Mouse (Mus musculus): ENCODE measurements around the gene Apom. TPM values are rescaled to one million over a fixed set of nuclear protein-coding genes. Genes with fewer than 3 reads are reported as not detected.

Gene Apom
- polyA plus RNA-seq, 1 experiment from 2014 or later = 18.3 TPM

DNA sequence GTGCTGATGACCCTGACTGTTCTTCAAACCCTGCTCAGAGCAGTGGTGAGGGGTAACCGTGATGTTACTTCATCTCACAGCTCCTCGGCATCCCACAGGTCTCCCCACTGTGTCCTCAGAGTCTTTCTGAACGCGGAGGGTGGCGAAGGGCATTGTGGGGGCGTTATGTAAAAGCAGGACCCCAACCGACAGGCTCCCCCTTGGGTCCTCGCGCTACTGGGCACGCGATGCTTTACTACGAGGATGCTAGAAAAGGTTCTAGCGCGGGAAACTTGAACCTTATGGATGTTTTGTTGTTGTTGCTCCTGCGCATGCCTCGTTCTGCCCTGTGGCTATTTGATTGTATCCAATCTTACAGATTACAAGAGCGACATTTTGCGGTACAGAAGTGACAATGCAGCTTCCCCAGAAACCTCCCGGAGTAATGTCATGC lies 10.0 kb downstream of the Apom start, which contains the start of gene Csnk2b:
Csnk2b (minus strand) TSS at position 183 of the 433 bp plus-strand sequence.
- peak; percentile 62 for TF ChIP-seq CTCF (IDR thresholded peaks at IDR 0.05; ENCODE audit: low read depth)
- no peak for ATAC-seq
- under 1% methylated on average over 19 of the region's 19 CpGs for WGBS
- no peaks in the 10 kb centered on the region for H3K9me3 ChIP-seq (ENCODE audit: control insufficient read depth)
- H3K27ac ChIP-seq (ENCODE audit: low read depth, low read length) = peak within 1 kb of the TSS; percentile 89
- H3K4me1 ChIP-seq (replicated peaks; ENCODE audit: control insufficient read depth, insufficient read depth, low read length) = peaks cover 6% of the 10 kb centered on the region; the same call in 1 of the 2 replicates
- H3K4me3 ChIP-seq (ENCODE audit: low read depth, low read length) = peak within 1 kb of the TSS; percentile 86
- H3K9ac ChIP-seq (ENCODE audit: low read depth, low read length) = peak within 1 kb of the TSS; percentile 84
- H3K36me3 ChIP-seq (ENCODE audit: control insufficient read depth, insufficient read depth) = peaks cover 25% of the 10 kb centered on the region
- no peaks in the 10 kb centered on the region for H3K27me3 ChIP-seq (replicated peaks; ENCODE audit: control insufficient read depth, insufficient read depth, low read length)
- H3K4me2 ChIP-seq (replicated peaks; ENCODE audit: low read depth) = peak within 1 kb of the TSS; percentile 92

DNA sequence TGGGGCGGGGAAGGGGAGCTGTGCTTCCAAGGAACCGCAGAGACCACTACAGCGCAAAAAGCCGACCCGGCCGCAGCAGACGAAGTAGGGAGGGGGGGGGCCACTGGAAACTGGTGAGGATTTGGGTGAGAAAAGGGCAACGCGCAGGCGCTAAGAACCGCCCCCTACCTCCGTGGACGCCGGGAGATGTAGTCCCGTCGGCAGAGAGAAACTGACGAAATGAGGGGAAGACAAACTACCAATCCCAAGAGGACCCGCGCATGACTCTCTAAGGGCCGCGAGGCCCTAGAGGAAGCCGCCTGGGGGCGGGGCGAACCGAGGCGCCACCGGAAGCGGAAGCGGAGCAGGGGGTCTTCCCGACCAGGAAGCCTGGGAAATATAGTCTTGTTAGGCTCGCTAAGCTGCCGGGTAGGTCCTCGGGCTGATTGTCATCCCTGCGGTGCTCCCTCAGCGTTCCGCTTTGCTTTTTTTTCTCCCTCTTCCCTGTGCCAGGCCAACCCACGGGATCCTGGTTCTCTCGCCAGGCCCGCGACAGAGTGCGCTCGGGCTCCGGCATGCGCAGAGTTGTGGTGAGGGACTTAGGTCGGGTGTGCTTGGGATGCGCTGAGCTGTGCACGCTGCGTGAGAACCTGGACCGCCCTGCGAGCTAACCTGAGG lies 10.6 kb downstream of the Apom start, which contains the start of gene Gpank1:
Gpank1 (plus strand) TSS at position 313 of the 657 bp plus-strand sequence.
- Histone ChIP-seq H3K27me3 (replicated peaks; ENCODE audit: control insufficient read depth, insufficient read depth, low read length) (no peaks in the 10 kb centered on the region), H3K36me3 (ENCODE audit: control insufficient read depth, insufficient read depth) (peaks cover 29% of the 10 kb centered on the region), H3K4me3 (ENCODE audit: low read depth, low read length) (peak within 1 kb of the TSS; percentile 86), H3K4me1 (replicated peaks; ENCODE audit: control insufficient read depth, insufficient read depth, low read length) (peaks cover 6% of the 10 kb centered on the region; the same call in 1 of the 2 replicates), H3K9me3 (ENCODE audit: control insufficient read depth) (no peaks in the 10 kb centered on the region), H3K9ac (ENCODE audit: low read depth, low read length) (peak within 1 kb of the TSS; percentile 84), H3K27ac (ENCODE audit: low read depth, low read length) (peak within 1 kb of the TSS; percentile 89), H3K4me2 (replicated peaks; ENCODE audit: low read depth) (peak within 1 kb of the TSS; percentile 92)
- peak; percentile 86 for ATAC-seq
- no peak for TF ChIP-seq CTCF (IDR thresholded peaks at IDR 0.05; ENCODE audit: low read depth)
- WGBS = 0% methylated on average over 50 of the region's 50 CpGs

DNA sequence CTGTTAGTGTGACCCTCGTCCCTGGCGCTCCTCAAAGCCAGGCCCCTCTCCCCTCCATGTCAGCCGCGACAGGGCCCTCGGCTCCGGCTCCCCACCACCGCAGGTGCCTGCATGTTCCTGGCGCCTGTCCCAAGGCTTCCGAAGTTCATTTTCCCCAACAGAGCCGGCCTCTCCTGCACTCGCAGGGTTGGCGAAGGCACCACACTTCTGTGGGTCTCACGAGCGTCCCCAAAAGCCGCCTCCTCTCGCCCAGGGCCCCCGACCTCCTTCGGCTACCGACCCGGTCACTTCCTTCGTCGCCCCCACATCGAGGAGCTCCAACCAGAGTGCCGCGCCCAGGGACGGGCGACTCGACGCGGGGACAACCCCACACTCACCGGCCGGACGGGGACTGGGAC lies 11.1 kb downstream of the Apom start:
- Histone ChIP-seq H3K4me2 (replicated peaks; ENCODE audit: low read depth) (peak overlapping the region; percentile 92), H3K4me1 (replicated peaks; ENCODE audit: control insufficient read depth, insufficient read depth, low read length) (peaks cover 6% of the 10 kb centered on the region; the same call in 1 of the 2 replicates), H3K4me3 (ENCODE audit: low read depth, low read length) (peak overlapping the region; percentile 86), H3K36me3 (ENCODE audit: control insufficient read depth, insufficient read depth) (peaks cover 34% of the 10 kb centered on the region), H3K9ac (ENCODE audit: low read depth, low read length) (peak overlapping the region; percentile 84), H3K27me3 (replicated peaks; ENCODE audit: control insufficient read depth, insufficient read depth, low read length) (no peaks in the 10 kb centered on the region), H3K9me3 (ENCODE audit: control insufficient read depth) (no peaks in the 10 kb centered on the region), H3K27ac (ENCODE audit: low read depth, low read length) (peak overlapping the region; percentile 43)
- 0 out of 2 replicates have a peak, but pooled peaks have one; percentile 2 for ATAC-seq
- no peak for TF ChIP-seq CTCF (IDR thresholded peaks at IDR 0.05; ENCODE audit: low read depth)
- under 1% methylated on average over 33 of the region's 33 CpGs for WGBS

DNA sequence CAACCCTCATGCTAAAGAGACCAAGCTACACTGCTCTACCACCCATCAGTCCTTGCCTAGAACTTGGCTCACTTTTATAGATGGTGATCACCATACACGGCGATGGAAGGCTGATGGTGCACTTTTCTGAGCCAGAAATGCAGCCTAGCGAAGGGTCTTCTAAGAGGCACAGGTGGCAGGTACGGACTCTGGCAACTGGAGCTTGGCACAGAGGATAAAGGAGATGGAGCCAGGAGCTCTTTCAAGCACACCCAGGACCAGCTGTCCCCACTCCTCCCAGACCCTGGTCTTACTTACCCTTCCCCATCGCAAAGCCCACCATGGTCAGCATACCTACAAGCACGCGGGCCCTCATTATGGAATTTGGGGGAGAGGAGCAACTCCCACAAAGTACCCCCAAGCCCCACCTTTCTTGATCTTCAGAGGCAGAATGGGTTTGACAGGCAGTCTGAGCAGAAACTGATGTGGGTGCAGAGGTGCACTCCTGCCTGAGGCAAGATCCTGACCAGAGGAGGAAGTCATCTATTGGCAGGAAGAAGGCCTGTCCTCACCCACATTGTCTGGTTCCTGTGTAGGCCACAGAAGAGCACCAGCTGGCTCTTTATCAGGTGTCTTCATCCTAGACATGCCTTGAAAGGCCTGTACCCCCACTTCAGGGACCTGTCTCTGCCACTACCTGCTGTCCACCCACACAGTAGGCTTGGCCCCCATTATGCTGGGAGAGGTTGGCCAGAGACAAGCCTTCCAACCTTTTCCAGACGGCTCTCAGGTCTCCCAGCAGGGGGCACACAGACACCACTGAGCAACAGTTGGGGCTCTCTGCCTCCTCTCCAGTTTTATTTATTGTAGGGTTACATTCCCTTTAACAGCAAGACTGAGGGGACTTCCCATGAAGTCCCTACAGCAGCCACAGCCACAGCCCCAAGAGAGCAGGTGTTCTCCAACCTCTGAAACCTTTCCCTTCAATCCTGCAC lies 16.5 kb downstream of the Apom start, which contains the start of gene Ly6g5b:
Ly6g5b (minus strand) TSS at position 383 of the 974 bp plus-strand sequence.
- H3K4me3 ChIP-seq (ENCODE audit: low read depth, low read length) = no peak within 1 kb of the TSS
- no peaks in the 10 kb centered on the region for H3K27me3 ChIP-seq (replicated peaks; ENCODE audit: control insufficient read depth, insufficient read depth, low read length)
- no peaks in the 10 kb centered on the region for H3K9me3 ChIP-seq (ENCODE audit: control insufficient read depth)
- H3K27ac ChIP-seq (ENCODE audit: low read depth, low read length) = no peak within 1 kb of the TSS
- peak; percentile 73 for TF ChIP-seq CTCF (IDR thresholded peaks at IDR 0.05; ENCODE audit: low read depth)
- no peaks in the 10 kb centered on the region for H3K4me1 ChIP-seq (replicated peaks; ENCODE audit: control insufficient read depth, insufficient read depth, low read length)
- H3K9ac ChIP-seq (ENCODE audit: low read depth, low read length) = no peak within 1 kb of the TSS
- H3K4me2 ChIP-seq (replicated peaks; ENCODE audit: low read depth) = no peak within 1 kb of the TSS
- no peak for ATAC-seq
- WGBS = 85% methylated on average over 8 of the region's 8 CpGs
- H3K36me3 ChIP-seq (ENCODE audit: control insufficient read depth, insufficient read depth) = peaks cover 38% of the 10 kb centered on the region

DNA sequence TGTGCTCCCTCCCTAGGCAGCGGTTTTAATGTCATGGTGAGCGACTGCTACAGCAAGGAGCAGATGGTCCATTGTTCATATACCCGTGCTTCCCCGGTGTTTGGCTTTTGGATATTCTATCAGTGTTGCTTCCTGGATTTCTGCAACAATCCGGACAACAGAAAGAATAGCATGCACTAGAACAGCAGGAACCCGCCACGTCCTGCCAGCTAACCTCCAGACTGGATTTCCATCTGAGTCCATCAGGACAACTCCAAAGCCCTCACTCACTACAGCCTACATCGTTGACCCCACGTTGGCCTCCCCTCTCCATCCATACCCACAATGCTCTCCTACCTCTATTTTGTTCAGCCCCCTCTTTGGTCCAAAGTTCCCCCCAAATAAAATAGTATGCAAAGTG lies 20.1 kb downstream of the Apom start:
- no peak for ATAC-seq
- Histone ChIP-seq H3K4me1 (replicated peaks; ENCODE audit: control insufficient read depth, insufficient read depth, low read length) (no peaks in the 10 kb centered on the region), H3K27me3 (replicated peaks; ENCODE audit: control insufficient read depth, insufficient read depth, low read length) (no peaks in the 10 kb centered on the region), H3K4me2 (replicated peaks; ENCODE audit: low read depth) (no peak overlapping the region), H3K9ac (ENCODE audit: low read depth, low read length) (no peak overlapping the region), H3K9me3 (ENCODE audit: control insufficient read depth) (no peaks in the 10 kb centered on the region), H3K36me3 (ENCODE audit: control insufficient read depth, insufficient read depth) (peaks cover 24% of the 10 kb centered on the region), H3K27ac (ENCODE audit: low read depth, low read length) (no peak overlapping the region), H3K4me3 (ENCODE audit: low read depth, low read length) (no peak overlapping the region)
- WGBS = 71% methylated on average over 9 of the region's 9 CpGs
- TF ChIP-seq CTCF (IDR thresholded peaks at IDR 0.05; ENCODE audit: low read depth) = no peak

DNA sequence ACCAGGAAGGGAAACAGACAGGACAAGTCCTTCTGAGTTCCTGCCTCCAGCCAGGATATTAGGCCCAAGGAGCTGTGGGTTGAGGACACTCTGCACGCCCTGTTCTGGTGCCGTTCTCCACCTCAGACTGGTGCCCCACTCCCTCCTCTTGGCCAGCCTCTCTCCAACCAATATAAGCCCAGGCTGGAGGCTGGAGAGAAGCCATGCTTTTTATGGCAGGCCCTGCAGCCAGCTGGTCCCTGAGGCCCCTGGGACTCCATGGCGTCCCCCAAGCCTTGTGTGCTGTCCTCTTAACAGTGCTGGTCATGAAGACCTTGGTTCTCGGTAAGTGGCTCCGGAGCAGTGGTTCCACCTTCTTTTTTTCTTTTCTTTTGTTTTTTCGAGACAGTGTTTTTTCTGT lies 23.8 kb downstream of the Apom start, which contains the start of gene Ly6g5c:
Ly6g5c (plus strand) TSS at position 183 of the 400 bp plus-strand sequence.
- Histone ChIP-seq H3K9me3 (ENCODE audit: control insufficient read depth) (no peaks in the 10 kb centered on the region), H3K4me2 (replicated peaks; ENCODE audit: low read depth) (no peak within 1 kb of the TSS), H3K4me1 (replicated peaks; ENCODE audit: control insufficient read depth, insufficient read depth, low read length) (no peaks in the 10 kb centered on the region), H3K4me3 (ENCODE audit: low read depth, low read length) (no peak within 1 kb of the TSS), H3K27ac (ENCODE audit: low read depth, low read length) (no peak within 1 kb of the TSS), H3K27me3 (replicated peaks; ENCODE audit: control insufficient read depth, insufficient read depth, low read length) (no peaks in the 10 kb centered on the region), H3K9ac (ENCODE audit: low read depth, low read length) (no peak within 1 kb of the TSS), H3K36me3 (ENCODE audit: control insufficient read depth, insufficient read depth) (0 out of 2 replicates have a peak, but pooled peaks cover 2% of the 10 kb centered on the region)
- 82% methylated on average over 6 of the region's 6 CpGs for WGBS
- TF ChIP-seq CTCF (IDR thresholded peaks at IDR 0.05; ENCODE audit: low read depth) = no peak
- ATAC-seq = no peak

All from intestine, postnatal 0 days (tissue).